Mouse (Mus musculus): Measurements from ENCODE around the gene Pdzd7.
A peak's percentile ranks its signal among the peaks of the same experiment; 100 is the strongest.

The Pdzd7 gene

GRCm38 (mm10) chr19:45030111-45030510 lies 15.4 kb downstream of the Pdzd7 start:
- DNase-seq: peak; percentile 78

DNA sequence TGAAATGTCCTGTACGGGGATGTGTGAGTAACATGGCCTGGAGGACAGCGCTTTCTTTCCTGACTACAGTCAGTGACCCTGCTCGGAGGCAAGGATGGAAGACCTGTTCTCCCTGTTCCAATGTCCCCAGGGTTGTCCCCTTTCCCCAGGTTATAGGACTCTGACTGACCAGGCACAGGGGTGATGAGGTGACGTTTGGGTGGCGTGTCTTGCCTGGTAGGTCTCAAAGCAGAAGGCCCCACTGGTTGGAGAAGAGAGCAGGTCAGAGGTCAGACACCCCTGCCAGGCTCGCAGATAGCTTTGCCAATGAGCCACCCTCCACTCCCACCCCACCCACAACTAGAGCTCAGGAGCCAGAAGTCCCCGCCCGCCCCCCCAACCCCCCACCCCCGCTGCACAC lies 15.9 kb downstream of the Pdzd7 start:
- DNase-seq: no peak

GRCm38 (mm10) chr19:45028746-45029145 lies 16.8 kb downstream of the Pdzd7 start:
- DNase-seq: no peak

GRCm38 (mm10) chr19:45027848-45028247 lies 17.7 kb downstream of the Pdzd7 start:
- DNase-seq: no peak

- DNase-seq: no peak
Measured at GRCm38 (mm10) chr19:45026958-45027670, 18.4 kb downstream of the Pdzd7 start.

DNA sequence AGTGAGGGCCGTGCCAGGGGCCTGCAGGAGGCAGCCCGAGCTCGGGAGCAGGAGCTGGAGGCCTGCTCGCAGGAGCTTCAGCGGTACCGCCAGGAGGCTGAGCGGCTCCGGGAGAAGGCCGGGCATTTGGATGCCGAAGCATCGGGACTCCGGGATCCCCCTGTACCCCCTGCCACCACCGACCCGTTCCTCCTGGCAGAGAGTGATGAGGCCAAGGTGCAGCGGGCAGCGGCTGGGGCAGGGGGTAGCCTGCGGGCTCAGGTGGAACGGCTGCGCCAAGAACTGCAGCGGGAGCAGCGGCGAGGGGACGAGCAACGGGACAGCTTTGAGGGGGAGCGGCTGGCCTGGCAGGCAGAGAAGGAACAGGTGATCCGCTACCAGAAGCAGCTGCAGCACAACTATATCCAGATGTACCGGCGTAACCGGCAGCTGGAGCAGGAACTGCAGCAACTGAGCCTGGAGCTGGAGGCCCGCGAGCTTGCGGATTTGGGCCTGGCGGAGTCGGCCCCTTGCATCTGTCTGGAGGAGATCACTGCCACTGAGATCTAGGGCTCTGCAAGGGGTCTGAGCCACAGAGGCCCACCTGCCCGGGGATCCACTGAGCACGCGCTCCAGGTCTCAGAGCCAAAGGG lies 19.5 kb downstream of the Pdzd7 start:
- no peak for DNase-seq

DNA sequence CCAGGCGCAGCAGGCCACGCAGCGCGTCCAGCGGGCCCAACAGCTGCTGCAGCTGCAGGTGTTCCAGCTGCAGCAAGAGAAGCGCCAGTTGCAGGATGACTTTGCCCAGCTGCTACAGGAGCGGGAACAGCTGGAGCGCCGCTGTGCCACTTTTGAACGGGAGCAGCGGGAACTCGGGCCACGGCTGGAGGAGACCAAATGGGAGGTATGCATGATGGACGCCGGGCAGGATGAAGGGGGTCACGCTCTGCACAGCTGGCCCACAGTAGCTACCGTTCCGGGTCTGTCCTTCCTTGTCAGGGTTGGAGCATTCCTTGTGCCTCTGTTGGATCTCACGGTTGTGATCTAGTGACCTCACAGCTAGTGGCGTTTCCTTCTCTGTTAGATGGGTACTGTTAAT lies 20.7 kb downstream of the Pdzd7 start:
- DNase-seq: no peak

DNA sequence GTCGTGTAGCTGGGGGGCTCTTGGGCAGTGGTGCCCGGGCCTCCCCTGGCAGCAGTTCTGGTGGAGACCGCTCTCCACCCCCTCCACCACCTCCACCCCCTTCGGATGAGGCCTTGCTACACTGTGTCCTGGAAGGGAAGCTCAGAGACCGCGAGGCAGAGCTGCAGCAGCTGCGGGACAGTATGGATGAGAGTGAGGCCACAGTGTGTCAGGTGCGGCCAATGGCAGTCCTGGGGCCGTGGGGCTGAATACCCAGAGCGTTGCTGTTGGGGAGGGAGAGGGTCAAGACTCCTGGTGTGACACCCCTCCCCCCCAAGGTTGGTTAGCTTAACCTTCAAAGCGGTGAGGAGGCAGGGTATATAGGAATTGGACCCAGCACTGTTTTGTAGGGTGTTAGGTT lies 21.5 kb downstream of the Pdzd7 start:
- no peak for DNase-seq

GRCm38 (mm10) chr19:45021362-45021761 lies 24.2 kb downstream of the Pdzd7 start:
- no peak for DNase-seq

DNA sequence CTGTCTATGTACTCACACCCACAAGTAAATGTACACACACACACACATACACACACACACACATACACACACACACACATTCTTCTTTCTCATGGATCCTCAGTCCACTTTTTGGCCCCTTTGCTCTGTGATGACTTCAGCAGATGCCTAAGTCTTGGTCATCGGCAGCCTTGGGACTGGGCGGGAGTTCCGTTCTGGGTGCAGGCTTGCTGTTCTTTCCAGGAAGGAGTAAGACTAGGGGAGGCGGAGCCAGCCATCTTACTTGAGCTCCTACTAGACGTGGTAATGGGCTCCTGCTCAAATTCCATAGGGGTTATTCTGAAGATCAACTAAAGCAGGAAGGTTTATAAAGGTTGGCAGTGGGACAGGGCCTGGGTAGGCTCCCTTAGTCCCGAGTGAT lies 25.2 kb downstream of the Pdzd7 start:
- DNase-seq: no peak

DNA sequence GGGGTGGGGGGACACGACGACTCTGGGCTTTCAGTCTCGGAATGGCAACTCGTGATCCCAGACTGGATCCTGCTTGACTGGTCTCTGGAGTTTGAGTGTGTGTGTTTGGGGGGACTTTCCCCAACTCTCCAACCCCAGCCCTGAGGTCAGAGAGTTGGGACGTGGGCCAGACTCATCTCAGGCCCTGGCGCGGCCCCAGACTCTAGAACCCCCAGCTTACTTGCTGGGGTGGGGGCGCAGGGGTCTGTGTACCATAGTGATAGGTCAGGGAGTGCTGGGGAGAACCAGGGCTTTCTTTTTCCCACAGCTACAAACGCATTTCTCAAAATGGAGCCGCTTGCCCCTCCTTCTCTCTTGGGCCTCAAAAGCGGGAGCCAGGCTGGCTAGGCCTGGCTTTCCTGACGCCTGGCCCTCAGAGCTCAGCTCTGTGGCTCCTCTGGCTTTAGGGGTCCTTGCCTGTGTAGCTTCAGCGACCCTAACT lies 27.1 kb downstream of the Pdzd7 start:
- DNase-seq: peak; percentile 49

- peak; percentile 89 for DNase-seq
Measured at GRCm38 (mm10) chr19:45017909-45018308, 27.6 kb downstream of the Pdzd7 start.

GRCm38 (mm10) chr19:45017216-45017771 lies 28.2 kb downstream of the Pdzd7 start:
- DNase-seq: peak; percentile 88

GRCm38 (mm10) chr19:45016341-45017215 lies 28.9 kb downstream of the Pdzd7 start:
- DNase-seq: peak; percentile 90

- DNase-seq: peak; percentile 76
Measured at GRCm38 (mm10) chr19:45015518-45016281, 29.8 kb downstream of the Pdzd7 start.

DNA sequence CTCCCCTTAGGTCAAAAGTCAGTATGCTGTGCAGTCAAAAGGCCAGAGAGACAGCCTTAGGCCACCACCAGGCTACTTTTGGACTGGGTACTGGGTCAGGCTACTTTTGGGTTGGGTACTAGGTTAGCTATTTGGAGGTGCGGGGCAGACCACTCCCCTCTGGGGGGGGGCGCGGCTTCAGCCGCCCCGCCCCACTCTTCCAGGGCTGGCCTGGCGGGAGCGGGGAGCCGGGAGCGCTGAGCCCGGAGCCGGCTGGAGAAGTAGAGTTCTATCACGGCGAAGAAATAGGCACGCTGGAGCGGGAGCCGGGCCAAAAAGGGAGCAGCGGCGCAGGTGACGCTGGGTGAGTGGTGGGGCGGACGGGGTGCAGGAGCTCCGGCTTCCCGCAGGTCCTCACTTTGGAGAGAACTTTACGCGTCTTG lies 30.5 kb downstream of the Pdzd7 start:
- peak; percentile 90 for DNase-seq

DNA sequence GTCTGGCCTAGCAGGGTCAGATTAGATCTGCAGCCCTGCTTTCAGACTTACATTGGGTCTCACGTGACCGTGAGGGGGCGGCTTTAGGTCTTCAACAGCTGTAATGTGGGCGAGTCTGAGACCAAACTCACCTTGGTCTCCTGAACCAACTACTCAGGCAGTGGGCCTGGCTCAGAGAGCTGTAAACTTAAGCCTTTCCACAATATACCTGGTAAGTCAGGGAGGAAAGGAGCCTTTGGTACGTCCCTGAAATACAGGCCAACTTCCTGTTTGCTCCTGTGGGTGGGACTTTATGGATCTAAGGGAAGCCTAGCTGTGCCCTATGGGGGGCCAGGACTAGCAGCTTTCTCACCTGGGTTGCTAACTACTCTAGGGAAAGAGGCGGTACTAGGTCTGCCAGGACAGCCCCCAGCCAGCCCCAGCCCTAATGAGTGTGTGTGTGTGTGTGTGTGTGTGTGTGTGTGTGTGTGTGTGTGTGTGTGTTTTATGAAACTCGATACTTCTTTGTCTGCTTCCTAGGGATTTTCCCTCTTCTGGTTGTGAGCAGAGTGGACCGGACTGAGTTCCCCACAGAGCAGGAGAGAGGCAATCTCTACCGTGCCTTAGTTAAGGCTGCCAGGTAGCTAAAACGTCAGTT lies 31.1 kb downstream of the Pdzd7 start, which contains the start of gene Lzts2:
Gene Lzts2, plus strand, starts transcription at position 80 of the 637 bp plus-strand sequence.
- DNase-seq: peak; percentile 59

DNA sequence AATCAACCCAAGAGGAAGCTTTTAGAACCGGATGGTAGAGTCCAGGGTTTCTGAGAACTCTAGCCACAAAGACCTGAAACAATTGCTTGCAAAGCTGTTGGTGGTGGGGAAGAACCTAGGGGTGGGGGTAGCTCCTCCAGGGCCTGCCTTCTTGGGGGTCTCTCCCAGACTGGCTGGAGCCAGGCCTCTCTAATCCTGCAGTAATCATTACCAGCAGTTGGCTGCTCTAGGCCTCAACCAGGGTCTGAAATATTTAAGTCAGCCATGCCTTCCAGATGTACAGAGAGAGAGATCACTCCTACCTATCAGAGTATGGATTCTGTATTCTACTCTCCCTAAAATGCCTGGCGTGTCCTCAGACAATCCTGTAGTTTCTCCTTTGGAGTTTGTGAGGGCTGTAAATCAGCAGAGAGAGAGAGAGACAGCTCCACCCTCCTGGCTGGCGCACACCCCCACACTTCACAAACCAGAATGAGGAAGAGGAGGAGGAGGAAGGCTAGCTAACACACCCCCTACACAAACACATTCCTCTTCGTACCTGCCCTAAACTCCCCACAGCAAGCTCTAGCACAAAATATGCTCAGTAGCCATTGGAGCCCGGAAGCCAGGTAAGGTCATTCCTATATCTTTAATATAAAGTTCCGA lies 31.8 kb downstream of the Pdzd7 start:
- DNase-seq: no peak

DNA sequence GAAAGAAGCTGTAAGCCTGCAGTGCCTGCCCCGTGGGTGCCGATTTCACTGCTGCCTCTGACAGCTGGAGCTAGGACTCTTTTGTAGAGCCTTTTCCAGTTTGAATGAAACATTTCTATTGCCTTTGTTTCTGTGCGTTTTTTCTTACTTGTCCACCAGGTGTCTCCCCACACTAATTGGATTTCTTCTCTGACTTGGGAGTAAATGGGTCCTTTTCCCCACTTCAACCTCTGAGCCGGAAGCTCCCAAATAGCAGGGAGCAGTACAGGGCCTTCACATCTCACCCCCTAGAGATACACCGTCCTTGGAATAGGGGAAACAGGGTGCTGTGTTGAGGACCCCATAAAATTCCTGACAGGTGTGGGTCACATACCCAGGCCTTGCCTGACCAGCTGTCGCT lies 32.9 kb downstream of the Pdzd7 start:
- DNase-seq: peak; percentile 45

DNA sequence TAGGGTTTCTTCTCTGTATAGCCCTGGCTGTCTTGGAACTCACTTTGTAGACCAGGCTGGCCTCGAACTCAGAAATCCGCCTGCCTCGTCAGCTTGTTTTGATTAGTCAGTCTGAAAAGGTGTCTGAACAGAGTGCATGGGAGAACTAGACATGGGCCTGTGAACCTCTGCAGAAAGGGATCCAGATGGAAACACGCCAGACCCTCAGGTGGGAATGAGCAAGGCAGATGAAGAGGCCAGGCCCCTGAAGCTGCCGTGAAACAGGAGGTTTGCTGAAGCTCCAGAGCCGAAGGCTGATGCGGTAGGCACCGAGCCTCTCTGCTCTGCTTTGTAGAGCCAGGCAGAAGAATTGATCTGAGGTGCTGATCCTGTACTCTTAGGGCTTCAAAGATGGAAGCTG lies 33.3 kb downstream of the Pdzd7 start:
- no peak for DNase-seq

GRCm38 (mm10) chr19:45010646-45011045 lies 34.9 kb downstream of the Pdzd7 start:
- DNase-seq: no peak
